Mouse (Mus musculus): ENCODE results near the gene Itm2a. TPM values are rescaled to one million over a fixed set of nuclear protein-coding genes. Genes with fewer than 3 reads are reported as not detected.

Gene Itm2a
- polyA plus RNA-seq, 1 experiment from 2014 or later: 134 TPM

Other genes with a start within 250 kb of the Itm2a start
- gene Gpr174, start 147.5 kb downstream of the Itm2a start, polyA plus RNA-seq (2015; fragmentation: Nextera tagmentation; extraction: Ambion mirVana): 0.09 TPM in 1 of 2 replicates, not detected in the other